Mouse (Mus musculus) hindbrain, postnatal 0 days (tissue): ENCODE measurements at regions not wholly inside any gene's neighbourhood (a gene's known extent, or its start where the extent isn't known, plus 50 kb on each side); places are given as distances from the start of the nearest gene placed in this dataset.
"Not testable (repeated sequence)": the region's sequence is repeated elsewhere in the genome, so short reads cannot be mapped to it uniquely, and the experiment has no call there.

Source experiments
- ATAC-seq: fragments of 200-750 bp; cut with Nextera tagmentation; 2 replicates; pipeline ENCODE4 v1.8.0; 2017; ENCODE audit warnings: mild to moderate bottlenecking, moderate TSS enrichment, moderate library complexity
- DNase-seq: peaks from one replicate; pipeline ENCODE4 v3.0.0-alpha.2; 2015; ENCODE audit warnings: low spot score
- H3K27ac ChIP-seq: fragments of 300-500 bp; sonication (generic); 2 replicates; pipeline ENCODE4 v1.5.1; 2014; ENCODE audit warnings: mild to moderate bottlenecking
- H3K27me3 ChIP-seq: fragments of 300-500 bp; sonication (generic); 2 replicates; pipeline ENCODE4 v1.6.1; 2014; ENCODE audit warnings: low read length, mixed read lengths; ENCODE audit not compliant: insufficient read depth
- H3K36me3 ChIP-seq: fragments of 300-500 bp; sonication (generic); 2 replicates; pipeline ENCODE4 v1.6.1; 2014; ENCODE audit warnings: low read length, mixed read lengths; ENCODE audit not compliant: insufficient read depth
- H3K4me1 ChIP-seq: fragments of 300-500 bp; sonication (generic); 2 replicates; pipeline ENCODE4 v1.6.1; 2014; ENCODE audit warnings: antibody characterized with exemption, low read length, mixed read lengths; ENCODE audit not compliant: insufficient read depth
- H3K4me2 ChIP-seq: fragments of 300-500 bp; sonication (generic); 2 replicates; pipeline ENCODE4 v1.6.1; 2014; ENCODE audit warnings: low read depth, mild to moderate bottlenecking, low read length, moderate library complexity, mixed read lengths
- H3K4me3 ChIP-seq: fragments of 300-500 bp; sonication (generic); 2 replicates; pipeline ENCODE4 v1.5.1; 2014; ENCODE audit warnings: low read length
- H3K9ac ChIP-seq: fragments of 300-500 bp; sonication (generic); replicated peaks from 2 replicates; pipeline ENCODE4 v1.6.1; 2014; ENCODE audit warnings: mild to moderate bottlenecking, low read length, moderate library complexity, mixed read lengths
- H3K9me3 ChIP-seq: fragments of 300-500 bp; sonication (generic); 2 replicates; pipeline ENCODE4 v1.6.1; 2016; ENCODE audit warnings: low read length, mixed read lengths
- CTCF ChIP-seq: IDR thresholded peaks from 2 replicates; pipeline ENCODE4 v1.5.1; 2016; ENCODE audit warnings: antibody characterized with exemption, control low read depth, low read depth
- WGBS: fragments of 180-500 bp; shearing (Covaris S2); extraction: QIAGEN DNeasy Blood & Tissue Kit; methylation state at CpG from one replicate; pipeline ENCODE4 v1.1.7; 2014; 5-methylcytosine and 5-hydroxymethylcytosine counted together

GRCm38 (mm10) chr17:4881473-4881872 lies 112.7 kb upstream of the Arid1b start:
- H3K4me3 ChIP-seq, result no peak overlapping the region
- no peak for TF ChIP-seq CTCF
- no peak overlapping the region for H3K27ac ChIP-seq
- H3K9ac ChIP-seq, result no peak overlapping the region
- DNase-seq (no peak), ATAC-seq (no peak)
- H3K4me1 ChIP-seq, result no peaks in the 10 kb centered on the region
- H3K9me3 ChIP-seq, result no peaks in the 10 kb centered on the region
- no peaks in the 10 kb centered on the region for H3K27me3 ChIP-seq
- 93% methylated on average over 5 of the region's 5 CpGs for WGBS
- no peaks in the 10 kb centered on the region for H3K36me3 ChIP-seq
- H3K4me2 ChIP-seq, result no peak overlapping the region

GRCm38 (mm10) chr17:4884083-4884482 lies 110.0 kb upstream of the Arid1b start:
- TF ChIP-seq CTCF, result no peak
- H3K4me1 ChIP-seq, result no peaks in the 10 kb centered on the region
- H3K9me3 ChIP-seq, result no peaks in the 10 kb centered on the region
- no peak for ATAC-seq
- no peak for DNase-seq
- H3K36me3 ChIP-seq, result no peaks in the 10 kb centered on the region
- H3K27ac ChIP-seq, result no peak overlapping the region
- no peak overlapping the region for H3K4me2 ChIP-seq
- H3K9ac ChIP-seq, result no peak overlapping the region
- H3K4me3 ChIP-seq, result no peak overlapping the region
- WGBS, result 90% methylated on average over 2 of the region's 2 CpGs
- no peaks in the 10 kb centered on the region for H3K27me3 ChIP-seq

GRCm38 (mm10) chr17:4884761-4885160 lies 109.4 kb upstream of the Arid1b start:
- H3K27me3 ChIP-seq, result no peaks in the 10 kb centered on the region
- H3K9me3 ChIP-seq, result no peaks in the 10 kb centered on the region
- no peaks in the 10 kb centered on the region for H3K36me3 ChIP-seq
- DNase-seq (no peak), ATAC-seq (no peak)
- peak; percentile 38; the same call in 1 of the 2 replicates for TF ChIP-seq CTCF
- H3K4me2 ChIP-seq, result no peak overlapping the region
- no peak overlapping the region for H3K9ac ChIP-seq
- H3K4me3 ChIP-seq, result no peak overlapping the region
- H3K4me1 ChIP-seq, result no peaks in the 10 kb centered on the region
- WGBS, result 81% methylated on average over 3 of the region's 3 CpGs
- H3K27ac ChIP-seq, result no peak overlapping the region

- H3K27me3 ChIP-seq, H3K9me3 ChIP-seq, ATAC-seq, H3K27ac ChIP-seq, H3K36me3 ChIP-seq, DNase-seq, H3K9ac ChIP-seq, H3K4me3 ChIP-seq, H3K4me1 ChIP-seq, H3K4me2 ChIP-seq: not testable (repeated sequence)
- 88% methylated on average over 12 of the region's 12 CpGs for WGBS
These were observed 106.8 kb upstream of the Arid1b start for GRCm38 (mm10) chr17:4887331-4887730.

- no peaks in the 10 kb centered on the region for H3K27me3 ChIP-seq
- H3K27ac ChIP-seq, result no peak overlapping the region
- no peaks in the 10 kb centered on the region for H3K4me1 ChIP-seq
- DNase-seq (no peak), ATAC-seq (no peak)
- 68% methylated on average over 2 of the region's 2 CpGs for WGBS
- H3K36me3 ChIP-seq, result no peaks in the 10 kb centered on the region
- no peaks in the 10 kb centered on the region for H3K9me3 ChIP-seq
- H3K9ac ChIP-seq, result no peak overlapping the region
- no peak overlapping the region for H3K4me3 ChIP-seq
- no peak overlapping the region for H3K4me2 ChIP-seq
- TF ChIP-seq CTCF, result no peak
These were observed 104.6 kb upstream of the Arid1b start for GRCm38 (mm10) chr17:4889577-4889976.

GRCm38 (mm10) chr17:4890131-4890530 lies 104.0 kb upstream of the Arid1b start:
- WGBS, result 100% methylated on average over 1 of the region's 1 CpGs
- H3K27ac ChIP-seq, result no peak overlapping the region
- no peak overlapping the region for H3K9ac ChIP-seq
- no peaks in the 10 kb centered on the region for H3K36me3 ChIP-seq
- H3K9me3 ChIP-seq, result no peaks in the 10 kb centered on the region
- no peak for DNase-seq
- no peak overlapping the region for H3K4me3 ChIP-seq
- TF ChIP-seq CTCF, result no peak
- H3K4me1 ChIP-seq, result no peaks in the 10 kb centered on the region
- H3K4me2 ChIP-seq, result no peak overlapping the region
- no peaks in the 10 kb centered on the region for H3K27me3 ChIP-seq
- ATAC-seq, result no peak

- ATAC-seq (no peak), DNase-seq (no peak)
- Histone ChIP-seq H3K4me2 (no peak overlapping the region), H3K4me3 (no peak overlapping the region), H3K27ac (no peak overlapping the region), H3K27me3 (no peaks in the 10 kb centered on the region), H3K36me3 (no peaks in the 10 kb centered on the region), H3K4me1 (no peaks in the 10 kb centered on the region), H3K9me3 (no peaks in the 10 kb centered on the region), H3K9ac (no peak overlapping the region)
- no peak for TF ChIP-seq CTCF
- WGBS, result 90% methylated on average over 8 of the region's 8 CpGs
These were observed 102.6 kb upstream of the Arid1b start for GRCm38 (mm10) chr17:4891576-4891975.

- not testable (repeated sequence) for H3K27ac ChIP-seq, H3K27me3 ChIP-seq, H3K4me3 ChIP-seq, H3K4me2 ChIP-seq, H3K9ac ChIP-seq, H3K36me3 ChIP-seq, H3K9me3 ChIP-seq, ATAC-seq, DNase-seq, H3K4me1 ChIP-seq
- 92% methylated on average over 10 of the region's 10 CpGs for WGBS
These were observed 99.3 kb upstream of the Arid1b start for GRCm38 (mm10) chr17:4894756-4895330.
